Mouse (Mus musculus) NIH3T3 (cell line): ENCODE results near the gene Irf5.
"Not testable (repeated sequence)": the region's sequence is repeated elsewhere in the genome, so short reads cannot be mapped to it uniquely, and the experiment has no call there.

Experiments used
- DNase-seq: peaks from one replicate; pipeline ENCODE4 v3.0.0-alpha.2; 2012; ENCODE audit warnings: low read depth

The Irf5 gene

GRCm38 (mm10) chr6:29527361-29528164 is 1.1 kb downstream of the Irf5 start:
- no peak for DNase-seq

- DNase-seq: no peak
Measured at GRCm38 (mm10) chr6:29528165-29528505, 1.7 kb downstream of the Irf5 start.

GRCm38 (mm10) chr6:29528561-29529443 is 2.4 kb downstream of the Irf5 start:
- DNase-seq: peak; percentile 62

- DNase-seq: no peak
Measured at GRCm38 (mm10) chr6:29529444-29529820, 3.0 kb downstream of the Irf5 start.

- DNase-seq: no peak
Measured at GRCm38 (mm10) chr6:29530050-29530449, 3.6 kb downstream of the Irf5 start.

- no peak for DNase-seq
Measured at GRCm38 (mm10) chr6:29535316-29535715, 8.9 kb downstream of the Irf5 start.

- DNase-seq: peak; percentile 76
Measured at GRCm38 (mm10) chr6:29536651-29537193, 10.3 kb downstream of the Irf5 start.

- no peak for DNase-seq
Measured at GRCm38 (mm10) chr6:29537221-29537620, 10.8 kb downstream of the Irf5 start.

- DNase-seq: no peak
Measured at GRCm38 (mm10) chr6:29539502-29539901, 13.1 kb downstream of the Irf5 start.

- no peak for DNase-seq
Measured at GRCm38 (mm10) chr6:29540223-29540622, 13.8 kb downstream of the Irf5 start.

- no peak for DNase-seq
Measured at GRCm38 (mm10) chr6:29540956-29541355, 14.5 kb downstream of the Irf5 start.

- no peak for DNase-seq
Measured at GRCm38 (mm10) chr6:29545611-29546010, 19.2 kb downstream of the Irf5 start.

- peak; percentile 47 for DNase-seq
Measured at GRCm38 (mm10) chr6:29547582-29547981, 21.2 kb downstream of the Irf5 start.

- no peak for DNase-seq
Measured at GRCm38 (mm10) chr6:29548086-29548485, 21.7 kb downstream of the Irf5 start.

- no peak for DNase-seq
Measured at GRCm38 (mm10) chr6:29552526-29552925, 26.1 kb downstream of the Irf5 start.

GRCm38 (mm10) chr6:29557112-29557511 is 30.7 kb downstream of the Irf5 start:
- DNase-seq: no peak

GRCm38 (mm10) chr6:29576388-29576787 is 50.0 kb downstream of the Irf5 start:
- not testable (repeated sequence) for DNase-seq

- DNase-seq: no peak
Measured at GRCm38 (mm10) chr6:29580770-29581169, 54.3 kb downstream of the Irf5 start.

GRCm38 (mm10) chr6:29581202-29581601 is 54.8 kb downstream of the Irf5 start:
- no peak for DNase-seq
